Mouse (Mus musculus): ENCODE results near the gene Kcng1.

Kcng1 gene

DNA sequence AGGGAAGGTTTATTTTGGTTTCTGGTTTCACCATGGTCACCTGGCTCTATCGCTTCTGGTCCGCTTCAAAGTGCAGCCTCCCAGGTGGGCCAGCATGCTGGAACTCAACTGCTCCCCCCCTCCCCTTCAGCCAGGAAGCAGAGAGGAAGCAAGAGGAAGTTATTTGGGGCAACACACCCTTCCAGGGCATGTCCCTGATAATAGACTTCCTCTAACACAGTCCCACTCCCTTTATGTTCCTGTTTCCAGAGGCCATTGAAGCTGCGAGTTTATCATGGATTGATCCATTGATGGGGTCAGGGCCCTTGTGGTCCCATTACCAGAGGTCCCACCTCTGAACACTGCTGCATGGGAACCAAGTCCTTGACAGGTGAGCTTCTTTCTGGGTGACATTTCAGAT is 21.4 kb downstream of the Kcng1 start:
- 84% methylated on average over 3 of the region's 3 CpGs for WGBS

DNA sequence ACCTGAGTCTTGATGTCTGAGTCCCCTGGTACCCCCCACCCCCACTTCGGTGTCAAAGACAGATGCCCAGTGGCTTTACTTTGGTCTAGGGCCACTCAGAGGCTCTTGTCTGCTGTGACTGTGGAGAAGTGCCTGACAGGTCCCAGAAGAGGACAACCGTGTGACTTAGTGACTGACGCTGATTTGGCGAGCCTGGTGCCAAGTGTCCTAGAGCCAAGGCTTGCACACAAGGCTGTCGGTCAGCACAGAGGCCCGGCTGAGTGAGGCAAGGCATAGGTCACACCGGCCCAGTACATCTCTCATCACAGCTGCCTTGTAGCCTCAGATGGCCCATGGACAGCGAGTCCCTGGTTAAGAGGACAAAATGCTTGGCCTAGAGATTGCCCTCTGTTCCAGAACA is 22.5 kb downstream of the Kcng1 start:
- WGBS, result 87% methylated on average over 8 of the region's 8 CpGs

DNA sequence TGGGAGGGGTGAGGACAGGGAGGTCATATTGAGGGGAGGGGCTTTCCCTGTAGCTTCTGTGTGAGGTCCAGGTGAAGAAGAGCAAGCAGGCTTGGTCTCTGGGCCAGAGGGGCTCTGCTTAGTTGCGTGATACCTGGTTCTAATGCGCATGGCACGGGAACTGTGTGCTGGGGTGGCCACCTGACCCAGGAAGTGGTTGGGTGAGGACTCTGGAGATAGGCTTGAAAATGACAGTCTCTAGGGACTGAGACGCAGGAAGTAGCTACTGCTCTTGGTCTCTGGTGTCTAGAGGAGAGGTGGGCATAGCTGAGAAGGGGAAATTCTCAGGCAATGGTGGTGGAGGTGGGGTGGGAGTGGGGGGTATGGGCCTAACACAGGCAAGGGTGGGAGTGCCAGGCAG is 24.3 kb downstream of the Kcng1 start:
- 90% methylated on average over 4 of the region's 4 CpGs for WGBS

DNA sequence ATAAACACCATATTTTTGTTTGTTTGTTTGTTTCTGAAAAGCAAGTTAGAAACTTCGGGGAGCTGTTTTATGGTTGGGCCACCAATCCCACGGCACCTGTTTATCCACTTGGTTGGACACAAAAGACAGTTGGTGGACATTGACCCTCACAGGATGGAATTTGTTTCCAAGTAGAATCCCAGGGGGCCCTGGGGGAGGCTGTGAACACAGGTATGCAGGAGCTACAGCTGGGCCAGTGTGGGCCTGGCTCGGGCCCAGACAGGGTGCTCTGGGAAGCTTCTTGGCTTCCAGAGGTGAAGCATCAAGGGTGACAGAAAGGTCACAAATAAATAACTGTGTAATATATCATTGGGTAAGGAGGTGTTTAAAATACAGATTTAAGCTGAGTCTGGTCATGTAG is 25.0 kb downstream of the Kcng1 start:
- WGBS, result 78% methylated on average over 3 of the region's 3 CpGs

DNA sequence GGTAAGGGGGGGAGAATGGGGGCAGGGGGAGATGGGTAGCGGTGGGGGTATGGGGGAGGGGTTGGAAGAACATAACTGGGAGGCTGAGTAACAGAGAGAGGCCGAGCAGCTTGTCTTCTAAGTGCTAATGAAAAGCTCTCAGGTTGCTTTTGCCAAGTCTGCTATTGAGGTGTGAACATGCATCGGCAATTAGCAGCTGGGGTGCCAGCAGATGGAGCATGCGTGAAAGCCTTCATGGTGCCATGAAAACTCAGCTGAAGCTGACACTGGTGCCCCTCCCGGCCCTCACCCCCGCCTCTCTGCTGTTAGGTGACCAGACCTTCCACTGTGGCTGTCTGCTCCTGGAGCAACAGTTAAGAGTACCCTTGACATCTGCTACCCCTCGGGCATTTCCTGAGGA is 27.7 kb downstream of the Kcng1 start:
- WGBS, result 22% methylated on average over 7 of the region's 7 CpGs

DNA sequence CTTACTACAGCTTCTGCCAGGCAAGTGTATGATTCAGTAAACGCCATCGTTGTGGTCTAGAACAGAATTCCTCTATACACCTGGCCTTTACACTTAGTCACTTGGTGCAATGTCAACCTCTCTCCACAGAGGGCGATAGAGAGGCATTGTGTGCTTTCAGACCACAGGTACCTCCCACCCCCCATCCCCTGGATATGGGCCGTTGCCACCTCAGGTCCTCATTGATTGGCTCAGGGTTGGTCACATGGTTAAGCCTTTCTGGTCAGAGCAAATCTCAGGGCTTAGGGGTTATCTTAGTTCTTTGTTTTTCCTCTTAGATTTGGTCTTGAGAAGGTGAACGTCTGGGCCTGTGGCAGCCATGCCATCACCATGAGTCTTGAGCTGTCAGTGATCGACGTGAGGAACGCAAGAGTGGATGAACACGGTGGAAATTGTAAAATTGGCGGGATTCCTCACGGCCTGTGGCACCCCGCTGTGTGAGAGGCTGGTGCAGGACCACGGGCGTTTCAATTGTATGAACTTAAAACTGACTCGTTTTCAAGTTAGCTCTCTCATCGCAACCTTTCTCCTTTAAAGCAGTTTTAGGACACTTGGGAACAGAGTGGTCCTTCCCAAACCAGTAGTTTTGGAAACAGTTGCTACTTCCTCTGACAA is 28.8 kb downstream of the Kcng1 start:
- 22% methylated on average over 16 of the region's 16 CpGs for WGBS

DNA sequence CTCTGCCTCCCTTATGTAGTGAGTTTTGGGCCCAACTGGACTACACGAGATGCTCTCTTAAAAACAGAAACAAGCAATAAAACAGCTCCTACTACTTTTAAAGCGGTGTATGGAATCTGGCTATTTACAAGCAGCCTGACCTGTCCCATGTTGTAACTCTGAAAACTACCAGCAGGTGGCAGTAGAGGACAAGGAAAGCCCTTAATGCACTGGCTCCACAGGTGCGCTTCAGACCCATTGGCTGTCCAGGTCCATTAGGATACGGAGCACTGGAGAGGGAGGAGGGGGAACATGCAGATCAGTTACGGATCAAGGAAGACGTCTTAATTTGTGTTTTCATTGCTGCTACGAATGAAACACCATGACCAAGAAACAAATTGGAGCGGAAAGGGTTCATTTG is 31.3 kb downstream of the Kcng1 start:
- 17% methylated on average over 8 of the region's 8 CpGs for WGBS

DNA sequence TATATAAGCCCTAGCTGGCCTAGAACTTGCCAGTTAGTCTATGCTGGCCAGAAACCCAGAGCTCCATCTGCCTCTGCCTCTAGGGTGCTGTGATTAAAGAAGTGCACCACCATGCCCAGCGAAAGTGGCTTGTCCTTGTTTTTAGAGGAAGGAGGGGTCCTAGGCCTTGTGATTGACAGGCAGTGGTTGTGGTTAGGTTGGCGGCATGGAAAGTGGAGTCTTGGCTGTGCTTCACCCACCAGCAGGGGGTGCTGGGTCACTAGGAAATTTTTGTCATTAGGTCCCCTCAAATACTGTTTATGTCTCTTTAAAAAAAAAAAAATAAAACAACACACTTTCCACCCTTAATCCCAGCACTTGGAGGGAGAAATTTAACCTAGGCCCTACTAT is 32.7 kb downstream of the Kcng1 start:
- WGBS, result 56% methylated on average over 2 of the region's 2 CpGs

DNA sequence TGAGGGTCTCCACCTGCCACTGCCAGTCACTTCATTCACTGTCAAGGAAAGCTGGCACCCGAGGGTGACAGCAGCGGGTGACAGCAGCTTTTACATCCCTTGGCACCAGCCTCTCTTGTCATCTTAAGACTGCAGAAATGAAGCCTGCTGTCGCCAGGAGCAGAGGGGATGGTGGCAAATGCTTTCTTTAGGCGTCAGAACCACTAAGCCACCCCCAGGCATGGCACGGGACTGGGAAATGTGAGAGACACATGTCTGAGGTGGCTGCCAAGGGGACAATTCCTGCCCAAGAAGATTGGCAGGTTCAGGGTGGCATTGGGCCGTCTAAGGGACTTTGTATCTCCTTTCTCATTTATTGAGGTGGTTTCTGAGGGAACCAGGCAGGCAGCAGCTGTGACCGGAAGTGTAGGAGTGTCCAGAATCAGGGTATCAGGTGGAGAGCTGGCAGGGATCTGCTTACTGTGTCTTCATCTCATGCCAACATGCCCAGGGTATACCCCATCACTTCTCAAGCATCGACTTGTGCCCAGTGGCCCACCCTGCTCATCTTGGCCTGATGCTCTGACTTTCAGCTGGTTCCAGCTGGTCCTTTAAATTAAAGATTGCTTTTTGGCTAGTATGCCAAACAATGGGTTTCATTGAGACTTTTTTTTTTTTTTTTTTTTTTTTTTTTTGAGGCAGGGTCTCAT is 33.2 kb downstream of the Kcng1 start:
- 55% methylated on average over 8 of the region's 8 CpGs for WGBS

DNA sequence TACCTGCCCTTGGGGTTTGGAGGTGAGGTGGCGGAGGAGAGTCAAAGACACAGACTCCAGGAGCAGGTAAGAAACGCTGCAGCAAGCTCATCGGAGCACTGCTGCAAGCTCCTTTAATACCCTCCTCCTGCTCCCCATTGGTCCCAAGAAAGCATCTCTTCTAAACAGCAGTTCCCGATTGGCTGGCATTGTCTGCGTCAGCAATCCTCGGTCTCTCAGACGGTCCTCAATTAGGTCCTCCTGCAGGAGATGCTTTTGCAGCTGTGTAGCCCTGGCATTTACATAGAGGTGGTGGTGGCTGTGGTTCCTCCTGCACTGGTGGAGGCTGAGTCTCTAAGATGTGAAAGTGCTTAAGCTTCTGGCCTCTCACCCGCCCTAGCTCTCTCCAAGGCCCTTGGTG is 36.0 kb downstream of the Kcng1 start:
- WGBS, result 49% methylated on average over 8 of the region's 8 CpGs

DNA sequence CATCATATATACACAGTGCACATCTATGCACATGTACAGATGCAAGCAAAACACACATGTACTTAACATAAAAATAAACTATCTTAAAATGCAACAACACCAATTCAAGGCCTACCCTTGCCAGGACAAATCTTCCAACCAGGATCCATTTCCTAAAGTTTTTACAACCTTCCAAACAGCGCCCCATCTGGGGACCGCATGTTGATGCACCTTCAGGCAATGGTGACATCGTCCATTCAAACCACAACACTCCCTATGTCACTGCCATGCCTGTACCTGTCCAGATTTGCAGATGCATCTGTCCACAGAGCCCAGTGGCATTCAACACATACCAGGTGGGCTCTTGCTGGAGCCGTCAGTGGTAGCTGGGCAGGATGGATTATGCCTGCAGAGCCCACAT is 38.3 kb downstream of the Kcng1 start:
- 78% methylated on average over 4 of the region's 4 CpGs for WGBS

DNA sequence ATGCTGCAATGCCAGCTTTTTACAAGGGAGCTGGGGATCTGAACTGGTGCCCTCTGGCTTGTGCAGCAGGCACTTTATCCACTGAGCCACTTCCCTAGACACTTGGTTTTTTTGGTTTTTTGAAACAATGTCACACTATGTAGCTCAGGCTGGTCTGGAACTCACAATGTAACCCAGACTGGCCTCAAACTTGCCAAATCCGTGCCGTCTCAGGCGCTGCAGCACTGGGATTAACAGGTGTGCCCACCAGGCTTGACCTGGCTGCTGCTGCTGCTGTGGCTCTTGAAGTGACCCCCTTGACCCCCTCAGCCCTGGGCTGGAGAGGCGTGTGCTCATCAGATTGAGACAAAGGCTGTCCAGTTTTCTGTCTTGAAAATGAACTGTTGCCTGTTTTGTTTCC is 43.2 kb downstream of the Kcng1 start:
- WGBS, result 93% methylated on average over 4 of the region's 4 CpGs

DNA sequence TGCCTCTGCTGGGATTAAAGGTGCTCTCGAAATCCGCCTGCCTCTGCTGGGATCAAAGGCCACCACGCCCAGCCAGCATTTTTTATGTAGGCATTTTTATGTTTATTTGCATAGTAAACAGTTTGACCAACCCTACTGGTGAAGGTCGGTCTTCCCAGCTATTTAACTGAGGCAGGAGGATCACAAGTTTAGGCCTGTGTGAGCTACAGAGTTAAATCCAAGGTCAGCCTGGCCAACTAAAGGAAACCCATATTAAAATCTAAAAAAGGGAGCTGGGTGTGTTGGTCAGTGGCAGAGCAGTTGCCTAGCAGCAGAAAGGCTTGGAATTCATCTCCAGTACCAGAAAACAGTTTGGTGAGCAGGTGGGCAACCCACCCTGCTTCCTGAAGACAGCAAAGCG is 48.2 kb downstream of the Kcng1 start:
- 92% methylated on average over 5 of the region's 5 CpGs for WGBS

DNA sequence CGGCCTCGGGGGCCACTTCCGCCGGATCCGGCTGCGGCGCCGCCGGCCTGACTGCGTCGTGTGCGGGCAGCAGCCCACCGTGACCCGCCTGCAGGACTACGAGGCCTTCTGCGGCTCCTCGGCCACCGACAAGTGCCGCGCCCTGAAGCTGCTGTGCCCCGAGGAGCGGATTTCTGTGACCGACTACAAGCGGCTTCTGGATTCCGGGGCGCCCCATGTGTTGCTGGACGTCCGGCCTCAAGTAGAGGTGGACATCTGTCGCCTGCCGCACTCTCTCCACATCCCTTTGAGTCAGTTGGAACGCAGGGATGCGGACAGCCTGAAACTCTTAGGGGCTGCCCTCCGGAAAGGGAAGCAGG is 50.1 kb downstream of the Kcng1 start:
- 64% methylated on average over 33 of the region's 33 CpGs for WGBS

DNA sequence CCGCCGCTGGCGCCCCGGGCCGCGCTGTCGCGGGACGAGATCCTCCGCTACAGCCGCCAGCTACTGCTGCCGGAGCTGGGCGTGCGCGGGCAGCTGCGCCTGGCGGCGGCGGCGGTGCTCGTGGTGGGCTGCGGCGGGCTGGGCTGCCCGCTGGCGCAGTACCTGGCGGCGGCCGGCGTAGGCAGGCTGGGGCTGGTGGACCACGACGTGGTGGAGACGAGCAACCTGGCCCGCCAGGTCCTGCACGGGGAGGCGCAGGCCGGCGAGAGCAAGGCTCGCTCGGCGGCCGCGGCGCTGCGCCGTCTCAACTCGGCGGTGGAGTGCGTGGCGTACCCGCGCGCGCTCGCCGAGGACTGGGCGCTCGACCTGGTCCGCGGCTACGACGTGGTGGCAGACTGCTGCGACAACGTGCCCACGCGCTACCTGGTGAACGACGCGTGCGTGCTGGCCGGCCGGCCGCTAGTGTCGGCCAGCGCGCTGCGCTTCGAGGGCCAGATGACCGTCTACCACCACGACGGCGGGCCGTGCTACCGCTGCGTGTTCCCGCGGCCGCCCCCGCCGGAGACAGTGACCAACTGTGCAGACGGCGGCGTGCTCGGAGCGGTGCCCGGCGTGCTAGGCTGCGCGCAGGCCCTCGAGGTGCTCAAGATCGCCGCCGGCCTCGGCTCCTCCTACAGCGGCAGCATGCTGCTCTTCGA is 50.6 kb downstream of the Kcng1 start:
- 2% methylated on average over 105 of the region's 105 CpGs for WGBS

DNA sequence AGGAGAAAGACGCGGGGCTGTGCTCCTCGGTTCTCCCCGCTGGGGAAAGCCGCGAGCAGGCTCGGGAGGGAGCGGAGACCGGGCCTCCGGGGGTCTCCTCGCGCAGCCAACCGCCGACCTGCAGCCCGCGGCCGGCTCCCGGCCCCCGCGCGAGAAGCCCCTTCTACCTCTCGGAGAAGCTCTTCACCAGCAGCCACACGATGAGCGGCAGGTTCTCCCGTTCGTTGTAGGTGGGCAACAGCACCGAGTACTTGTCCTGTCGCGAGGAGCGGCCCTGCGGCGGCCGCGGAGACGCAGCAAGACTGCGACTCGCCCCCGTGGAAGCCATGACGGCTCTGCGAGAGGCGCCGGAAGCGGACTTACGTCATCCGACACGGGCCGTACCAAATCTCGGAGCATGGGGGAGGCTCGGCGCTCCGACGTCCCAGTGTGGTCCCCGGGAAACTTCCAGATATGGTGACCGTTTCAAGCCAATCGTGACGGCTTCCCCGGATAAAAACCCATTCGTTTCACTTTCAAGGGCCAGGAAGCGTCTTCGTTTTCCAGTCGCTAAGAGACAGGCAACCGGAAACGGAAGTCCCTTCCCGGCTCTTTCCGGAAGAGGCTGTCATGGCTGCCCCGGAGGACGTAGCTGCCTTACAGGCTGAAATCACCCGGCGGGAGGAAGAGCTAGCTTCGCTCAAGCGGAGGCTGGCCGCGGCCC is 51.4 kb downstream of the Kcng1 start, which contains the start of the genes Gm20716, Dpm1 and Mocs3:
TSS of gene Gm20716 (minus strand) at position 339 of the 703 bp plus-strand sequence.
TSS of gene Dpm1 (minus strand) at position 566 of the 703 bp plus-strand sequence.
TSS of gene Mocs3 (plus strand) at position 597 of the 703 bp plus-strand sequence.
- under 1% methylated on average over 73 of the region's 73 CpGs for WGBS

DNA sequence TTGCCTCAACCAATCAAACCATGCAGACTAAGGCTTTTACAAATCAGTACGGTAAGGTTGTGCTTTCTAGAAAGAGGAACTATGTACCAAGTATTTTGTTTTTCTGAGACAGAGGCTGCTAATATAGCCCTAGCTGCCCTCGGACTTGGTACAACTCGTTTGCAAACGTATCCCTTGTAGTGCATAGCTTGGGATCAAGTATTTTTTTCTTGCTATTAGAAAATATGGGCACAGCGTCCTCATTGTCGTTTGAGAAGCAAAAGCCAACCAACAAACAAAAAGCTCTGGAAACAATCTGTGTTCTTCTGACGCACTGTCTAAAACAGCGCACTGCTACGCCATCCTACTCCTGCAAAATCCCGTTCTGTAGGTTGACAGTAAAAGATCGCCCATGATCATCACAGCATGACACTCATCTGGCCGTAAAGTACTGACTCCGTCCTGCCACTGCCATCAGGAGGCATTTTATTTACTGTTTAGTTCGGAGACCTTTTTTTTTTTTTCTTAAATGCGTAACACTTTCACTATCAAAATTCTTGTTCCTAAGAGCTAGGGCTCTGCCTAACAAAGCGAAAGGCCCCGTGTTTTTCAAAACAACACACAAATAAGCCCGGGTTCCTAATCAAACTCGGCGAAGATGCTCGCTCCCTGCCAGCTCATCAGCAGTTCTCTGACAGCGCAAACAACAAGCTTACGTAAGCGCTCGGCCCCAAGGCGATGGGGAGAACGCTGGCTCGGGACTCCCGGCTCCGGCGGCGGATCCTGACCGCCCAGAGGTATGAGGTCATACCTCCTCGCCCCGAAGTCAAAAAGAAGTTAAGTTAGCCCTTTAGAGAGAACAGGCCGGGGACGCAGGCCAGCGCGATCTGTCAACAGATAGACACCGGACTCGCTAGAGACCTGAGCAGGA is 52.2 kb downstream of the Kcng1 start:
- 13% methylated on average over 41 of the region's 41 CpGs for WGBS

DNA sequence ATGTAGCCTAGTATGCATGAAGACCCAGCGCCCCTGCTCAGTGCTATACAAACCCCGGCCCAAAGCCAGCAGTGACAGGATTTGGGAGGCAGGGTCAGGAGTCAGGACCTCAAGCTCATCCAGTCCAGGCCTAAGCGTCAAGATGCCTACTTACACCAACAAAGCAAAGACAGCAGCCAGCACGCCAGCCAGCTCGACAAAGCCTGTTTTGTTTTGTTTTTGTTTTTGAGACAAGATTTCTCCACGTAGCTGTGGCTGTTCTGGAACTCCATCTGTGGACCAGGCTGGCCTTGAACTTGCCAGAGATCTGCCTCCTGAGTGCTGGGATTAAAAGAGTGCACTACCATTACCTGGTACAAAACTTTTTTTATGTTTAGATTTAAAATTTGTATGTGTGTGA is 58.2 kb downstream of the Kcng1 start:
- 68% methylated on average over 6 of the region's 6 CpGs for WGBS

DNA sequence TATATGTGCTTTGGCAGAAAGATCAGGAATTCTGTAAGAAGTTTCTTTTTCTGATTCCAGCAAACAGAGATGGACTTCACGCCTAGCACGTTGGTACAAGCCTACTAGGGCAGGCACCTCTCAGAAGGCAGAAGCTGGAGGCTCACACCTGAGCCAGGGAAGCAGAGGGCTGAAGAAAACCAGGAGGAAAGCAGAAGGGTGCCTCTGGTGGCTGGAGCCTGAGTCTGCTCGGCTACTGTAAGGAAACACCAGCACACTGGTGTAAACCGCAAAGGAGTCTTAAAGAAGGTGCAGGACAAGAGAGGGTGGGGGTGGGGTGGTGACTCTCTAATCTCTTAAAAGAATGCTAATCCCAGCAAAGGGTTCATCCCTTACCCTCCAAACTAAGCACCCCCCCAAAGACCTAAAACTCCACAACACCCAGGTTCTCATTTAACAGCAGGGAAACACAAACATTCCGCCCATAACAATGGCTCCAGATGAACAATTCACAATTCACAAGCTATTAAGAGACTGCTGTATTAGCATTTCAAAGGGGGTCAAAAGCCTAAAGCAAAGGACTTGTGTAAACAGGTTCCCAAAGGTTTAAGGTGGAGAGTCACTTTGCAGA is 67.6 kb downstream of the Kcng1 start:
- WGBS, result 53% methylated on average over 5 of the region's 5 CpGs
